Mouse (Mus musculus): ENCODE results near the gene Ttc23. TPM values are rescaled to one million over a fixed set of nuclear protein-coding genes. Genes with fewer than 3 reads are reported as not detected.

Ttc23 gene
- polyA plus RNA-seq, 1 experiment from 2014 or later, result 14.4 TPM

- no peak for ATAC-seq
- TF ChIP-seq EP300 (IDR thresholded peaks at IDR 0.05) (no peak), CTCF (IDR thresholded peaks at IDR 0.05) (no peak)
- no peak for DNase-seq (ENCODE audit: low spot score)
- H3K36me3 ChIP-seq (ENCODE audit: insufficient read depth, low read length), result no peaks in the 10 kb centered on the region
- no peak overlapping the region for H3K27ac ChIP-seq (ENCODE audit: low read length)
- H3K4me2 ChIP-seq (replicated peaks; ENCODE audit: low read depth, low read length), result no peak overlapping the region
- H3K4me3 ChIP-seq (ENCODE audit: low read depth, low read length), result no peak overlapping the region
- H3K9ac ChIP-seq (replicated peaks; ENCODE audit: low read depth), result no peak overlapping the region
- 80% methylated on average over 14 of the region's 14 CpGs for WGBS
- H3K4me1 ChIP-seq (ENCODE audit: insufficient read depth, low read depth, low read length), result no peaks in the 10 kb centered on the region
- no peaks in the 10 kb centered on the region for H3K9me3 ChIP-seq (ENCODE audit: low read length)
- H3K27me3 ChIP-seq (replicated peaks; ENCODE audit: insufficient read depth, low read length), result no peaks in the 10 kb centered on the region
Measured at GRCm38 (mm10) chr7:67663981-67664694, 16.9 kb downstream of the Ttc23 start.

DNA sequence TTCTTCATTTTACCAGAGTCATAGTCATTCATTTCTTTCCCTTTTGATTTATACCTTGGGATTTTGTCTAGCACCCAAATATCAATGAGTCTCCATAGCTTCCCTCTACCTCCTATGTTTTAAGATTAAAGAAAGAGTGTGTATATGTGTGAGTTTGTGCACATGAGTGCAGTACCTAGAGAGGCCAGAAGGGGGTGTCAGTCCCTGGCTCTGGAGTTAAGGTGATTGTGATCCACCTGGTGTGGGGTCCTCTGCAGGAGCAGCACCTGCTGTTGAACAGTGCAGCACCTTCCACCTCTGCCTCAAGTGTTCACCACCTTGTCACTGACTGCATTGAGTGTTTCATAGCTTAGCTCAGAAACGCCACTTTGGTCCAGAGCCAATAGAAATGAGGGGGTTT, 23.8 kb downstream of the Ttc23 start:
- H3K4me2 ChIP-seq (replicated peaks; ENCODE audit: low read depth, low read length), result no peak overlapping the region
- no peaks in the 10 kb centered on the region for H3K27me3 ChIP-seq (replicated peaks; ENCODE audit: insufficient read depth, low read length)
- 71% methylated on average over 1 of the region's 1 CpGs for WGBS
- DNase-seq (ENCODE audit: low spot score) (no peak), ATAC-seq (no peak)
- peak; percentile 49 for TF ChIP-seq CTCF (IDR thresholded peaks at IDR 0.05)
- no peak for TF ChIP-seq EP300 (IDR thresholded peaks at IDR 0.05)
- 0 out of 2 replicates have a peak, but pooled peaks cover 4% of the 10 kb centered on the region for H3K36me3 ChIP-seq (ENCODE audit: insufficient read depth, low read length)
- H3K9ac ChIP-seq (replicated peaks; ENCODE audit: low read depth), result no peak overlapping the region
- peaks cover 4% of the 10 kb centered on the region; the same call in 1 of the 2 replicates for H3K4me1 ChIP-seq (ENCODE audit: insufficient read depth, low read depth, low read length)
- H3K4me3 ChIP-seq (ENCODE audit: low read depth, low read length), result no peak overlapping the region
- H3K9me3 ChIP-seq (ENCODE audit: low read length), result no peaks in the 10 kb centered on the region
- H3K27ac ChIP-seq (ENCODE audit: low read length), result no peak overlapping the region

- peak; percentile 84 for ATAC-seq
- WGBS, result 6% methylated on average over 10 of the region's 10 CpGs
- TF ChIP-seq CTCF (IDR thresholded peaks at IDR 0.05) (peak; percentile 99), EP300 (IDR thresholded peaks at IDR 0.05) (no peak)
Measured at GRCm38 (mm10) chr7:67672650-67673049, 25.4 kb downstream of the Ttc23 start.

GRCm38 (mm10) chr7:67673656-67674055, 26.4 kb downstream of the Ttc23 start:
- TF ChIP-seq CTCF (IDR thresholded peaks at IDR 0.05), result no peak
- no peak for TF ChIP-seq EP300 (IDR thresholded peaks at IDR 0.05)
- 0 out of 2 replicates have a peak, but pooled peaks cover 4% of the 10 kb centered on the region for H3K36me3 ChIP-seq (ENCODE audit: insufficient read depth, low read length)
- no peak for ATAC-seq

More at GRCm38 (mm10) chr7:67672650-67673049, 25.4 kb downstream of the Ttc23 start:
- DNase-seq (ENCODE audit: low spot score), result peak; percentile 94
- no peak overlapping the region for H3K9ac ChIP-seq (replicated peaks; ENCODE audit: low read depth)
- H3K36me3 ChIP-seq (ENCODE audit: insufficient read depth, low read length), result 0 out of 2 replicates have a peak, but pooled peaks cover 4% of the 10 kb centered on the region
- no peak overlapping the region for H3K27ac ChIP-seq (ENCODE audit: low read length)
- no peak overlapping the region for H3K4me2 ChIP-seq (replicated peaks; ENCODE audit: low read depth, low read length)
- H3K4me1 ChIP-seq (ENCODE audit: insufficient read depth, low read depth, low read length), result peaks cover 4% of the 10 kb centered on the region; the same call in 1 of the 2 replicates
- H3K27me3 ChIP-seq (replicated peaks; ENCODE audit: insufficient read depth, low read length), result no peaks in the 10 kb centered on the region
- no peak overlapping the region for H3K4me3 ChIP-seq (ENCODE audit: low read depth, low read length)
- H3K9me3 ChIP-seq (ENCODE audit: low read length), result no peaks in the 10 kb centered on the region

GRCm38 (mm10) chr7:67678878-67679499, 31.8 kb downstream of the Ttc23 start:
- no peak for DNase-seq (ENCODE audit: low spot score)
- no peaks in the 10 kb centered on the region for H3K27me3 ChIP-seq (replicated peaks; ENCODE audit: insufficient read depth, low read length)
- H3K4me1 ChIP-seq (ENCODE audit: insufficient read depth, low read depth, low read length), result 0 out of 2 replicates have a peak, but pooled peaks cover 4% of the 10 kb centered on the region
- no peak overlapping the region for H3K4me2 ChIP-seq (replicated peaks; ENCODE audit: low read depth, low read length)
- 0 out of 2 replicates have a peak, but pooled peaks cover 3% of the 10 kb centered on the region for H3K36me3 ChIP-seq (ENCODE audit: insufficient read depth, low read length)
- WGBS, result 77% methylated on average over 16 of the region's 16 CpGs
- no peaks in the 10 kb centered on the region for H3K9me3 ChIP-seq (ENCODE audit: low read length)
- no peak overlapping the region for H3K27ac ChIP-seq (ENCODE audit: low read length)
- no peak overlapping the region for H3K4me3 ChIP-seq (ENCODE audit: low read depth, low read length)
- ATAC-seq, result no peak
- TF ChIP-seq CTCF (IDR thresholded peaks at IDR 0.05) (no peak), EP300 (IDR thresholded peaks at IDR 0.05) (no peak)
- no peak overlapping the region for H3K9ac ChIP-seq (replicated peaks; ENCODE audit: low read depth)

More at GRCm38 (mm10) chr7:67673656-67674055, 26.4 kb downstream of the Ttc23 start:
- Histone ChIP-seq H3K27ac (ENCODE audit: low read length) (no peak overlapping the region), H3K4me3 (ENCODE audit: low read depth, low read length) (no peak overlapping the region), H3K9me3 (ENCODE audit: low read length) (no peaks in the 10 kb centered on the region), H3K4me1 (ENCODE audit: insufficient read depth, low read depth, low read length) (peaks cover 4% of the 10 kb centered on the region; the same call in 1 of the 2 replicates), H3K27me3 (replicated peaks; ENCODE audit: insufficient read depth, low read length) (no peaks in the 10 kb centered on the region), H3K4me2 (replicated peaks; ENCODE audit: low read depth, low read length) (no peak overlapping the region), H3K9ac (replicated peaks; ENCODE audit: low read depth) (no peak overlapping the region)
- WGBS, result 69% methylated on average over 5 of the region's 5 CpGs
- no peak for DNase-seq (ENCODE audit: low spot score)

- no peaks in the 10 kb centered on the region for H3K9me3 ChIP-seq (ENCODE audit: low read length)
- no peak overlapping the region for H3K4me2 ChIP-seq (replicated peaks; ENCODE audit: low read depth, low read length)
- WGBS, result 57% methylated on average over 9 of the region's 9 CpGs
- H3K4me3 ChIP-seq (ENCODE audit: low read depth, low read length), result no peak overlapping the region
- no peak overlapping the region for H3K9ac ChIP-seq (replicated peaks; ENCODE audit: low read depth)
- ATAC-seq, result no peak
- TF ChIP-seq EP300 (IDR thresholded peaks at IDR 0.05) (no peak), CTCF (IDR thresholded peaks at IDR 0.05) (no peak)
- no peak for DNase-seq (ENCODE audit: low spot score)
- H3K27me3 ChIP-seq (replicated peaks; ENCODE audit: insufficient read depth, low read length), result no peaks in the 10 kb centered on the region
- H3K4me1 ChIP-seq (ENCODE audit: insufficient read depth, low read depth, low read length), result no peaks in the 10 kb centered on the region
- H3K36me3 ChIP-seq (ENCODE audit: insufficient read depth, low read length), result 0 out of 2 replicates have a peak, but pooled peaks cover 3% of the 10 kb centered on the region
- no peak overlapping the region for H3K27ac ChIP-seq (ENCODE audit: low read length)
Measured at GRCm38 (mm10) chr7:67681078-67681477, 33.9 kb downstream of the Ttc23 start.
